Mouse (Mus musculus) adrenal gland, adult 8-10 months (tissue): ENCODE measurements around the gene Golm1. TPM values are rescaled to one million over a fixed set of nuclear protein-coding genes. Genes with fewer than 3 reads are reported as not detected.
"Not testable (repeated sequence)": the region's sequence is repeated elsewhere in the genome, so short reads cannot be mapped to it uniquely, and the experiment has no call there.

ENCODE experiments used
- DNase-seq: peaks from one replicate; pipeline ENCODE4 v3.0.0; 2022
- total RNA-seq, 4 experiments: library from RNA; stranded (reverse); gene quantifications; 2 replicates each; pipeline ENCODE4 v1.2.4; 2022

Golm1 gene
- total RNA-seq, 4 experiments from 2014 or later = 7.1 to 10.2 (median 8.1) TPM

- DNase-seq = no peak
Observed at GRCm38 (mm10) chr13:59646674-59647244, 28.9 kb downstream of the Golm1 start.

DNA sequence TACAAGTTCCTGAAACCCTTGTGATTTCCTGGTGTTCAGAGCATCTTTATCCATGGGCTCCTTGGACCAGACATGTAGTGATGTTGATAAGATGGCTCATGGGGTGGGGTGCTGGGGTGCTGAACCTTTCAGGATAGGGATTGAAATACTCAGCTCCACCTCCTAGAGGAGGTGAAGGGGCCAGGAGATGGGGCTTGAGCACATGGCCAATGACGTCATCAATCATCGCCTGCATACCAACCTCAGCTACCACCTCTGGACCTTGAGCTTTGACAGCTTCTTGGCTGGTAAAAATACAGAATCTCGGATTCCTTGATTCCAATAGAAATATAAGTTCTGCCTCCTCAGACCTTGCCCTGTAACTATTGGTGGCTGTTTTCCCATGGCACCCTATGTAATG lies 30.1 kb downstream of the Golm1 start:
- no peak for DNase-seq

- no peak for DNase-seq
Observed at GRCm38 (mm10) chr13:59642818-59643217, 32.8 kb downstream of the Golm1 start.

DNA sequence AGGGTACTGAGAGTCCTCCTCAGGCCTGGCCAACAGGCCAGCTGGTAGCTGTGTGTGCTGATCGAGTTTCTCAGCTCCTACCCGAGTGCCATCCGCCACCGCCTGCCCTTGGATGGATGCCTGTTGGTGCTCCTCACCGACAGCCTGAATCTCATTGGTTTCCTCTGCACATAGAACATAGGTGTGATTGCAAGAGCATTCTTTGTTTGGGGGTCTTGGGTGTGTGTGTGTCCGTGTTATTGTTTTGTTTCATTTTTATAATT lies 35.5 kb downstream of the Golm1 start:
- DNase-seq = no peak

DNA sequence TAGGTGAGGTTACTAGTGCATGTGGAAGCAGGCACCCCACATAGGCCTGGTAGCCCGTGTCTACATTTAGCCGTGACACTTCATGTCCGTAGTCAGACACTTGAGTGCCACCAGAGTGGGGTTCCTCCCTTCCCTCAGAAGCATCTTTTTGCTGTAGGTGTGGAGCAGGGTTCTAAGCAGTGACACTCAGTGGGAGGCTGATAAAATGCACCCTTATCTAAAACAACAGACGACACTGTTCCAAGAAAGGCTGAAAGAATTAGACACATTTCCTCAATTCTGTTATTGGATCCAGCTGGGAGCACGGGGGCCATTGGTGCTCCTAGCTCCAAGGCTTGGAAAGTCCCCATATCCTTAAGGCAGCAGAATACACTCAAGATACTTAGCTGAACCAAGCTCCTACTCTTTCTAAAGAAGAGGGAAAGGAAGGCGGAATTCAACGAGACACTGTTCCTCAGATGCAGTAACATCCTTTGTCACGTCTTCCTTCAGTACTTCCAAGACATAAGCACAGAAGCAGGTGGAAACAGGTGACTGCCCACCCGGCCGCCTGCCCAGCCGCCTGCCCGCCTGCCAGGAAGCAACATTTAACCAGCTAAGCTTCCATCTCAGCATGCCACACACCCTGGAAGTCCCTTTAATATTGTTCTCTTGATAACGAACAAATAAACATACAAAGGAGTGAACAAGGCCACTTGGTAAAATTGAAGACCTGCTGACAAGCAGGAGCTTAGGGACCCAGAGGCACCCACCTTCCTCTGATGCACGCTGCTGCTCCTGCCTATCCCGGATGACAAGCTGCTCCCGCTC lies 36.0 kb downstream of the Golm1 start:
- no peak for DNase-seq

GRCm38 (mm10) chr13:59637800-59638199 lies 37.8 kb downstream of the Golm1 start:
- DNase-seq = no peak

GRCm38 (mm10) chr13:59634637-59635036 lies 41.0 kb downstream of the Golm1 start:
- DNase-seq = no peak

- no peak for DNase-seq
Observed at GRCm38 (mm10) chr13:59626739-59627138, 48.9 kb downstream of the Golm1 start.

GRCm38 (mm10) chr13:59624903-59625302 lies 50.7 kb downstream of the Golm1 start:
- no peak for DNase-seq

GRCm38 (mm10) chr13:59624389-59624788 lies 51.2 kb downstream of the Golm1 start:
- no peak for DNase-seq

- DNase-seq = no peak
Observed at GRCm38 (mm10) chr13:59621643-59622489, 53.7 kb downstream of the Golm1 start.

- no peak for DNase-seq
Observed at GRCm38 (mm10) chr13:59618463-59618862, 57.1 kb downstream of the Golm1 start.

DNA sequence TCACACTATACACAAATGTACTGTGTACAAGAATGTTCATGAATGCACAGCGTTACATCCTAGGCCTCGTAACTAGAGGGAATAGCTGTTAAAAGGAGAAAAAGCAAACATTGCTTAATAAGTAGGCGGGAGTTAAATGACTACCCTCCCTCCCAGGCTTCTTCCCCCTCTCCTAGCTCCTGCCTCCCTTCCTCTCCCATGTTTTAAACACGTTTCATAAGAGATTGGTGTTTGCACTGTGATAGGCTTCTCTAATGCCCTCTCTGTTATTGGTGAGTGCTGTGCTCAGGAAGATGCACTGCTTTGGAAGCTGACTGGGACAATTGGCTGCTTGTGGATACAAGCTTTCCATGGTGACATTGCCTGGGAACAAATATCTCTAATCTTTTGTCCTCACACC lies 60.1 kb downstream of the Golm1 start:
- DNase-seq = no peak

GRCm38 (mm10) chr13:59615152-59615551 lies 60.5 kb downstream of the Golm1 start:
- no peak for DNase-seq

DNA sequence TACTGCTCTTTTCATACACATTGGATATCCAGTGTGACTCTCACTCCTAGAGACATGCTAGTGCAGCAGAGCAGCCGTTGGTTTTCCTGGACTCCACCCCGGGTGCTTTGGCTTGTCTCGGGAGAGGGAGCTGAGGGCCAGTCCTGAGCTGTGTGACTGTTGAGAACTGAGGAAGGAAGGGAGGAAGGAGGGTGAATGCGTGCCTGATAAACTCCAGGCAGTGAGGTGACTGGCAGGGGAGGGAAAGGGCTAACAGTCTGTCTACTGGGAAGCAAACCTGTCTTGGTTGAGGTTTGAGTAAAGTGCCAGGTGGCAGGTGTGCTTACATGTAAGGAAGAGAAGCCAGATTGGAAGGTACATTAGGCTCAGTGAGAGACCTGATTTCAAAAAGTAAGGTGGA lies 61.7 kb downstream of the Golm1 start:
- no peak for DNase-seq

GRCm38 (mm10) chr13:59610437-59610836 lies 65.2 kb downstream of the Golm1 start:
- no peak for DNase-seq

DNA sequence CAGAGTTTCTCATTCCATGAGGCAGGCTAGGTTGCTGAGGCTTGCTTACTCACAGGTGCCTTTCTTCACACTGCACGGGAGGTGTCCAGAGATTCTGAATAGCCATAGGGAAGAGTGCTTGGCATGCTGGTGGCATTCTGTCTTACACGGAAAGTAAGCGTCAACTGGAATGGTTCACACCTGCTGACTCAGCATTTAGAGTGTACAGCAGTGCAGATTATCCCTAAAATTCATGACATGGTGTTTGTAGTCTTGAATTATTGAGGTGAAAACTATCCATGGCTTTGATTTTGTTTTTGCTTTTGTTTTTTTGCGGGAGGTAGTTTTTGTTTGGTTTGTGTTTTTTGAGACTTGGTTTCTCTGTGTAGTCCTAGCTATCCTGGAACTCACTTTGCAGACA lies 65.7 kb downstream of the Golm1 start:
- no peak for DNase-seq

- DNase-seq = no peak
Observed at GRCm38 (mm10) chr13:59605221-59605922, 70.2 kb downstream of the Golm1 start.

- no peak for DNase-seq
Observed at GRCm38 (mm10) chr13:59604511-59604910, 71.1 kb downstream of the Golm1 start.

- DNase-seq = no peak
Observed at GRCm38 (mm10) chr13:59603096-59603495, 72.5 kb downstream of the Golm1 start.

GRCm38 (mm10) chr13:59592630-59593029 lies 83.0 kb downstream of the Golm1 start:
- no peak for DNase-seq

- DNase-seq = not testable (repeated sequence)
Observed at GRCm38 (mm10) chr13:59592058-59592457, 83.6 kb downstream of the Golm1 start.

DNA sequence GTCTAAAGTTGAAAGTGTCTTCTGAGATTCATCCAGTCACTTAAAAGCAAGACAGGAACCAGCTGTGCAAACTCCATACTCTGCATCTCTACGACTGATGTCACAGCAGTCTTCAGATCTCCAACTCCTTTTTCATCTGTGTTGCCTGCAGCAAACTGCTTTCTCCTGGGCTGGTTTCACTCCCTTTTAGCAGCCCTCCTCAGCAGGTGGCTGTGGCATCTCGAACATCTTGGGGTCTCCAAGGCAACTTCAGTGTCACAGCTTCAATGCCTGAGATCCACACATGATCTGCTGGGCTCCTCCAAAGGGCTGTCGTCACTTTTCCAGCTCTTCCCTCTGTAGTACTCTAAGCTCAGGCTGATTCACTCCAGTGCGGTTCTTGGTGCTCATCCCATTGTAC lies 84.9 kb downstream of the Golm1 start:
- no peak for DNase-seq
